Mouse (Mus musculus): Measurements from ENCODE around the gene Ralgapa2.

DNA sequence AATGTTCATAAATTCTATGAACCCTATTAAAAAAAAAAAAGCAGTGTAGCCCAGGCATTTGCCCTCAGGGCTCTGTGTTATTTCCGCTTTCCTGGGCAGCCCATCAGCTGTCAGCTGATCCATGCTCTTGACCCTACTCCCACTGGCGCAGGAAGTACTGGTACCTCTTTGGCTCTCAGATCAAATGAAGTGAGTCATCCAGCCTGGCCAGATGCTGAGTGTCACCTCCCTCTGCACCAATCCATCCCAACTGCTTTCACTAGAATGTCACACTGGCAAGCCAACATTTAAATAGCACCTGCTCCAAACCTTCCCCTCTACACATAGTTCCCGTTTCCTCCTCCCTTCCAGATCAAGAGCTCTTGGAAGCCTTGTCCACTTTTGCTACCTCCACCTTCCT is 84.8 kb downstream of the Ralgapa2 start:
- TF ChIP-seq POLR2A (IDR thresholded peaks at IDR 0.05; ENCODE audit: borderline replicate concordance, insufficient read depth, low read length) (no peak), CTCF (IDR thresholded peaks at IDR 0.05; ENCODE audit: borderline replicate concordance, insufficient read depth, low read depth, low read length) (no peak)

Measured in cerebellum, adult 2 months (tissue).